Mouse (Mus musculus) retina, postnatal 1 day (tissue): ENCODE measurements around the gene Prune2.
A peak's percentile ranks its signal among the peaks of the same experiment; 100 is the strongest.

Experiments used
- DNase-seq: peaks from one replicate; pipeline ENCODE4 v3.0.0-alpha.2; 2012

Prune2 gene

DNA sequence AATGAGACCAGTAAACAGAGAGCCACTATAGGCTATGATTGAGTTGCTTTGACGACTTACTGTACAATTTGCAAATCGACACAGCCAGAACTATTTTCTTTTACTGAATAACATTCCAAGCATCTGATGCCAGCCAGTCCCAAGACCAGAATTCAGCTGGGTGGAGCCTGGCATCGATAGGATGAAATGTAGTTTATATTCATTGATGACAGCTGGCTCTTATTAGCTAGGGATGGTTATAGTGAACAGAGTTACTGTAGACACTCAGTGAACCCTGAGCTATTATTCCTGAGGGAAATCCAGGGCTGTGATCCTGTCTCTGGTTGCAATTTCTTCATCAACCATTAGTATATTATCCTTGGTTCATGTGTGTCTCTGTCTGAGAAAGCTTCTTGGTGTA lies 254.6 kb downstream of the Prune2 start:
- DNase-seq, result no peak

DNA sequence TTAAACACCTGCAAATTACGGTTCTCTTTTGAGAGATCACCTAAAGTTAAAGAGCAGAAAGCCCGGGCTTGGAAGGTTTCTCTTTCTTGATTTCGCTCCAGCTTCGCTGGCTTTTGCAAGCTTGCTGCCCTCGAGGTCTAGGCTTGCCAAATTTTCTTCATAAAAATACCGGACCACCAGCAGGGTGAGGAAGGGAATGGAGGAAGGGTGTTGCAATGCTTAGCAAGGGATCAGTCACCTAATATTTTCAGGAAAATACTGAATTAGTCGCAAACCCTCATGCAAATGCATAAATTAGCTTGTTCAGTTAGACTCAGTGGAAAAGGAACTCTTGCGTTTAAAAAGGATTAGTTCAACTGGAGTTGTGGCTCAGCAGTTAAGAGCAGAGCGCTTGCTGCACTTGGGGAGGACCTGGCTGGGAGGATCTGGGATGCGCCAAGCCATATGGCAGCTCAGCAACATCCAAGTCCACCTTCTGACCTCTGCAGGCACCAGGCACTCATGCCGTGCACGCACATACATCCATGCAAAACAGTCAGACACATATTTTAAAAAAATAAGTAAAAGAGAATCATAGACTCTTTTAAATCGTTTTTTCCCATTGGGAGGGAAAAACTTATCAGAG lies 259.1 kb downstream of the Prune2 start:
- DNase-seq, result no peak

GRCm38 (mm10) chr19:17218195-17218594 lies 262.3 kb downstream of the Prune2 start:
- no peak for DNase-seq

- DNase-seq, result no peak
Measured at GRCm38 (mm10) chr19:17223801-17224200, 267.9 kb downstream of the Prune2 start.

DNA sequence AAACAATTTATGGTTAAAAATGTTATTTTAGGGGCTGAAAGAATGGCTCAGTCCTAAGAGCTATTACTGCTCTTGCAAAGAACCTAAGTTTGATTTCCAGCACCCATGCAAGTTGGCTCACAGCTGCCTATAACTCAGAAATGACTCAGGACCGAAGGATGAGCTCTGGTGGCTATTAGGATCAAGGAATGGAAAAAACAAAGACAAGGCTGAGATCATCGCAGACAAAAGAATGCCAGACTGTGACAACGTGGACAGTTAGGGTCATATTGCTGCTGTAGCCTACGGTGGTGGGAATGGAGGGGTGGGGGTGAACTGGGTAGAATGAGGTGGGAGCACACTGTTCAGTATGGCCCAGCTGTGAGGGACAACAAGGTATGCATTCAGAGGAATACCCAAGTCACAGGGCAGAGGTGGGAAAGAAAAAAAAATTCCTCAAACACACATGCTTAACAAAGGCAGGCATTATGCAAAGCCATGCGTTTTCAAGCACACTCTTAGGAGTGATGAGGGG lies 269.7 kb downstream of the Prune2 start:
- no peak for DNase-seq

- no peak for DNase-seq
Measured at GRCm38 (mm10) chr19:17226096-17226495, 270.2 kb downstream of the Prune2 start.

GRCm38 (mm10) chr19:17230013-17230412 lies 274.1 kb downstream of the Prune2 start:
- no peak for DNase-seq

DNA sequence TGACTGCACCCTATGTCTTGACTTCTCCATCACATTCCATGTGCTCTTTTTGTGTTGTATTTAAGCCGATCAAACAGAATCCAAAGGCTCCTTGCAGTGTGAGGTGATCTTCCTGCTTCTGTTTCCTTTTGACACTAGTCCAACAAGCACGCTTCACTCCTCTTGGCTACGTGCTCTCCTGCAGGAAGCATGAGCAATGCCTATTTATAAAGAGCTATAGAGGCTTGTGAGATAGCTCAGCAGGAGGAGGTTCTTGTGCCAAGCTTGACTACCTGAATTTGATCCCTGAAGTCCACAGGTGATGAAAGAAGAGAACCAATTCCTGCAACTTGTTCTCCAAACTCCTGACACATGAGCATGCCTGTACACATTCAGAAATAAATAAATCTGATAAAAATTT lies 282.6 kb downstream of the Prune2 start:
- no peak for DNase-seq

DNA sequence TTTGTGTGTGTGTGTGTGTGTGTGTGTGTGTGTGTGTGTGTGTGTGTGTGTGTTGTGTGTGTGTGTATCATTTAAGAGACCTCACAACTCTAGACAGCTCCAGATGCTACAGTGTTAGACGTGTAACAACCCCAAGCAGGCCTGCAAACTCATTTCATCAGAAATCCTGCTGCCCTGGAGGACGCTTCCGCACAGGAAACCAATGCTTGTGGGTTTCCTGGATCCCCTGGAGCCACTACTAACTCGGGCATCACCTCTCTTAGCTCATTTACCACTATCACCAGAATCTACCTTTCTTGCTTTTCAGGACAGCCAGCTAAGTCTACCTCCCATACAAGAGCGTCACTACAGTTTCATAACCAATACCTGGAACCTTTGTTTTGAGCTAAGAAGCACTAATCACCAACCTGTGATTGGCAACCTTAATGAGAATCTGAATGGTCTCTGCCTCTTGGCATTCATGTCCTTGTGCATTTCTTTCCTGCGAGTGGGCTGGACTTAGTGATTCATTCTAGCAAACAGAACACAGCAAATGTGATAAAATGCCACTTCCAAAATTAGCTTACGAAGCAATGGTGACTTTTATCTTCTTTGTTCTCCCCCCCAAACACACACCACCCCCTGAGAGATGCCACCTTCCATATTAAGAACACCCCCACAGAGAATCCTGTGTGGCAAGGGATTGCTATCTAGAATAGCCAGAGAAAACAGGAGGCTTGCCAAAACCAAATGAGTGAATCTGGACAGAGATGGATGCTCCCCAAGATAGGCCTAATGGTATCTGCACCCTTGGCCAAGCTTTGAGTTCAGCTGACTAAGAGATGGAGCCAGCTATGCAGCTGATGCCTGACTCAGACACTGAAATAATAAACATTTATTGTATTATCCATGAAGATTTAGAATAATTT lies 284.5 kb downstream of the Prune2 start:
- DNase-seq, result no peak

- DNase-seq, result no peak
Measured at GRCm38 (mm10) chr19:17241206-17241605, 285.3 kb downstream of the Prune2 start.

DNA sequence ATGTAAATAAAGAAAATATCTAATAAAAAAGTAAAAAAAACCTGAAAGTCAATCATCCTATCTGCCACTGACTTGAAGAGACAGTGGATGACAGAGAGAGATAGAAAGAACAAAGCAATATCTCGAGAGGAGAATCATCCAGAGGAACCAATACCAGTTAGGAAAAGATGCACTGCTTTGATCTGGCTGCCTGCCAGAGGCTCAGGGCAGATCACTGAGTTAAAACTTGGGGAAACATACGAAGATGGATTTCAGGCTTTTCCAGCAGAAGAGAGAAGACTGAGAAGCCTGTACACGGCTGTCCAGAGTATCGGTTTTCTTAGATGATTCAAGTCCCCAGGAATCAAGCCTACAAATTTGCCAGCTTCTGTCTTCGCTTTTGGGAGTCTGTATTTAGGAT lies 287.0 kb downstream of the Prune2 start:
- DNase-seq, result no peak

DNA sequence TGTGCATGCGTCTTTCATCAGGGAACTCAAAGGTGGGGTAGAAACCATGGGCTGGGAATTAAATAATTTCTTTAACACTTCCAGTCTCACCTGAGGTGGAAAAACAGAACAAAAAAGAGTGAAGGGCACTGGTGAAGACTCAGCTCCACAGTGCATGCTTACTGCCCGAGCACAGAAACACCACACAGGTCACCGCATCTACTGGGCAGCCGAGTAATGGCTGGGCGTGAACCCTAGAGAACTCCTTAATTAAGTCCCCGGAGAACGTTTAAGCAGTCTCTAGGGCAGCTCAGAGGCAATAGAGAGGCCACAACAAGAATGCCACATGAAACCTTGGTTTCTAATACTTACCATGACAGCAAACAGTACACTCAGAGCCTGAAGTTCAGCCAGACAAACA lies 288.6 kb downstream of the Prune2 start:
- no peak for DNase-seq

DNA sequence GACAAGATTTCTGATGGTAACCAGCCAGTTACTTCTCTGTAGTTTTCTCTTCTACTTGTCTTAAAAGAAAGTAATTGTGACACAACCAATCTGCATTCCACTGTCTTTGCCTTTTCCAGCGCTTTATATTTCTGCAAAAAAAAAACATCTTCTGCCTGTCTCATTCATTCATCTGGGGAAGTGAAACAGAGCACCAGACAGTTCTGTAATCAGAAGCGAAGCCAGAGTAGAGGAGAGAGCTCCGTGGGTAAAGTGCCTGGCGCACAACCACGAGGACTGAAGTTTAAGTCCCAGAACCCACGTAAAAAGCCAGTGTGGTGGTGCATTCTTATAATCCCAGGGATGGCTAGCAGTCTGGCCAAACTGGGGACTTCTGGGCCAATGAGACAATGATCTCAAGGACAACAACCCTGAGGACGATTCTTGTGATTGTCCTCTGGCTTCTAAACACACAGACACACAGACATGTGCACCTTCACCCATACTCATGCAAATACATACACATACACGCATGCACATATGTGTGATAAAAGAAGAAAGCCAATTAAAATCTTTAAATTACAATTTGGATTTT lies 291.5 kb downstream of the Prune2 start:
- DNase-seq, result no peak

DNA sequence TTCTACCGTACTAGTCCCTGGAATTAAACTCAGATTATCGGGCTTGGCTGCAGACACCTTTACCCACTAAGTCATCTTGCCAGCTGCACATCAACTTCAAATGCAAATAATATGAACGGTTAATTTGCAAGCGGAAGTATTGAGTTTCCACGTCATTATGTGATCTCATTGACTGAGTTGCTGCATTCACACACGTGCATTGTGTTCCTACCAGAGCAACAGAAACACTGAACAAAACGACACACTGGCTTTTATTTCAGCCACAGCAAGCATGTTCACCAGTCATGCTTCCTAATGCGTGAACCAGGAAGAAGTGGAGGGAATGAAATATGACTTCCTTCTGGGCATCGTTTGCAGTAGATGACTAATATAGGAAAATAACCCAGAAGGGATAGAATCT lies 293.8 kb downstream of the Prune2 start:
- no peak for DNase-seq

DNA sequence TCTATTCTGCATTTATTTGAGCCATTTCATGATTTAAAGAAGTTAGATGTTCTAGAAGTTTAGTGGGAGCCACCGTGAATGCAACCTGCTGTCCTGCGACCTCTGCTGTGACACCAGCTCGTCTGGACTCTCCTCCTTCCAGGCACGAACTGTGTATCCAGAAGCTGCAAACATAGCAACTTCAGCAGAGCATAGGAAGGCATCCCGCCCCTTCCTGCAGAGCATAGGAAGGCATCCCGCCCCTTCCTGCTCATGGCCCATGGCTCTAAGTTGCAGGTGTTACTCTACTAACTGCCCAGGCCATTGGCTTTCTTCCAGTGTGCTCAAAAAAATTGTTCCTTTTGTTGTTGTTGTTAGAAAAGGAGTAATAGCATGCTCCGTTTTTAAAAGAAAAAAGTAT lies 294.9 kb downstream of the Prune2 start:
- no peak for DNase-seq

GRCm38 (mm10) chr19:17251453-17251852 lies 295.5 kb downstream of the Prune2 start:
- no peak for DNase-seq

- DNase-seq, result no peak
Measured at GRCm38 (mm10) chr19:17252845-17253244, 296.9 kb downstream of the Prune2 start.

DNA sequence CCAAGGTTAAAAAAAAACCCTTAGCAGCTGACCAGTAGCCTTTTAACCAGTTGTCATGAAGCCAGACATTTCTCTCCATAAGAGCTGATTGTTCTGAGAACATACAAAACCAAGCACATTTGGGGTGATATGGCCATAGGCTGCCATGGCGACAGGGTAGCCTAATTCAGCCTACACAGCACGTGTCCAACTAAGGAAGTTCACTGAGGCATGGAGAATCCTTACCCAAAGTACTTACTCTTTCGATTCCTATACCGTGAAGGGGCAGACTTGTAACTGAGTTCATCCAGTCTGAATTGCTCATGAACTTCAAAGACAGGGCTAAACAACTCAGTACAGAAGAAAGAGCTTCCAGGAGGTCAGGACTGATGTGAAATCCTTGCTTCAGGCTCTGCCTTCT lies 299.6 kb downstream of the Prune2 start:
- DNase-seq, result no peak

GRCm38 (mm10) chr19:17256388-17256787 lies 300.5 kb downstream of the Prune2 start:
- peak; percentile 14 for DNase-seq

DNA sequence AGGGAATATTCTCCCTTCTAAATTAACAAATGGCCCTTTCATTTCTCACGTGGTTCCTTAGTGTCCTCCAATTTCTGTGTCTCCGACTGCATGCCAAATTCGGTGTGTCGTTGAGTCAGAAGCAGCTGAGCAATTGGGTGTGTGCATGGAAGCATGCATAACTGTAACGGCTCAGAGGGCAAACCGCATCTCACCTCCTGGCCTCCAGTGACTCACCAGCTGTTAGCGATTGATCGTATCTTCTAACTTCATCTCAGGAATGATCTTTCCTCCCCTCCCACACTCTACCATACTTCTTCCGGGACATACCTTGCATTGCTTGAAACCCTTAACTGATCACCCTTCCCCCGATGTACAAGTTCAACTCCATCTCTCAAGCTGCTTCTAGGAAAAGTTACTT lies 300.9 kb downstream of the Prune2 start:
- peak; percentile 22 for DNase-seq

DNA sequence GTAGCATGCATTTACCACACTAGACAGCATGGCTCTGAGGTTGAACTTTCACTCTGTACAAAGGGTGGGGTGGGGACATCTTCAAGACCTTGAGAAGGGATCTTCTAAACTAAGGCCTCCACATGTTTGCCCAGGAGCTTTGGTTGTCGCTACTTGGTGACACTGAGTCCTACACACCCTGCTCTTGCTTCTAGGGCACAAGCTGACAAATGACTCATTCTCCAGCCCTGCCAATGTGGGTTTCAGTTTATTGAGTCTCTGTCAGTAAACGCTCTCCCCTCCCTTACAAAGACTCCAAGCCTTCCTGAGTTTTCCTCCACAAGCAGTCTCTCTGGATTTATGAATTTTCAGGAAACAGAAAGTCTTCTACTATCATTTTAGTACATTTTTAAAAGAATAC lies 307.3 kb downstream of the Prune2 start:
- no peak for DNase-seq

GRCm38 (mm10) chr19:17263679-17264370 lies 307.9 kb downstream of the Prune2 start:
- DNase-seq, result no peak

DNA sequence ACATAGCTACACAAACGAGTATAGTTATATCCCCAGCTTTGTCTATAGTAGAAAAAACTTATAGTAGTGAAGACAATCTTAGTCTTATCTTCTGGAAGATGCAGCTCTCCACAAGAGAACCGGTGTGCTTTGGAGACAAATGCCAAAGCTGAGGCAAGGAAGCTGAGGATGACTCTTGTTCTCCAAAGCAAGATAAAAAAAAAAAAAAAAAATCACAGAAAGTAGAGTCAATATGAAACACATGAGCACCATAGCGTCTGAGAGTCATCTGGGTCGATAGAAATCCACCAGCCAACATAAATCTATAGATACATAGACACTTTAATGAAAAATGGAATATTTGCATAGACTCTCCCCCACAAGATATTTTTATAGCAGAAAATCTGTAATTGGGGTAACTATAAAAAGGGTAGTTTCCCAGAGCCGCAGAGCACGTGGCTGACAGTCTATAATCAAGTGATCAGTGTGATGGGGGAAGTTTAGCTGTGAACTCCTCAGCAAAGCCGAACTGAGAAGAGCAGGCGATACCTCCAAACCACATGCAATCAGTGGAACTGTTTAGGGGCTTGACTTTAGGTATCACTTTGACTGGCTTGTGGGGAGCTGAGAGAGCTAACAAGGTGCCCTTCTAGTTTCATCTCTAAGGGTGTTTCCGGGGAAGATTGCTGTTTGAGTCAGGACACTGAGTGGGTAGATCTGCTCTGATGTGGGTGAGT lies 308.7 kb downstream of the Prune2 start:
- no peak for DNase-seq
